Mouse (Mus musculus): ENCODE measurements around the gene Nrxn1.
A peak's percentile ranks its signal among the peaks of the same experiment; 100 is the strongest.

Nrxn1 gene

GRCm38 (mm10) chr17:90962904-90963531 lies 129.9 kb downstream of the Nrxn1 start:
- DNase-seq = peak; percentile 20 to 25

GRCm38 (mm10) chr17:90955221-90955620 lies 137.7 kb downstream of the Nrxn1 start:
- peak; percentile 8 to 39 for DNase-seq

DNA sequence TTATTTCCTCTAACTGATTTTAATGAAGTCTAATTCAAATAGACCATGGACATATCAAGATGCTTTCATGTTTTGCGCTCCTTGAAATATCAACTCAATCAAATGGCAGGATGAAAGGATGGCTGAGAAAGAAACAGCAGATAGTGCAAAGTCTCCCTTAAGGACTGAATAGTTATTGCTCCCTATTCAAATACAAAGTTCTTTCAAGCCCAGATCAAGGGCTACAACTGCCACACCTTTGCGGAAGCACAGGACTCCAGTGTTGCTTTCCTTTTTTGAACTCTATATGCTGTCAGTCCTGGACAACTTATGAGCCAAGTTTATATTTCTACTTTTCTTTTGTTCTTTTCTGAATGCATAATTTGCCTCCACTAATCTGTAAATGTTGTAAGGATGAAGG lies 157.9 kb downstream of the Nrxn1 start:
- DNase-seq = no peak

DNA sequence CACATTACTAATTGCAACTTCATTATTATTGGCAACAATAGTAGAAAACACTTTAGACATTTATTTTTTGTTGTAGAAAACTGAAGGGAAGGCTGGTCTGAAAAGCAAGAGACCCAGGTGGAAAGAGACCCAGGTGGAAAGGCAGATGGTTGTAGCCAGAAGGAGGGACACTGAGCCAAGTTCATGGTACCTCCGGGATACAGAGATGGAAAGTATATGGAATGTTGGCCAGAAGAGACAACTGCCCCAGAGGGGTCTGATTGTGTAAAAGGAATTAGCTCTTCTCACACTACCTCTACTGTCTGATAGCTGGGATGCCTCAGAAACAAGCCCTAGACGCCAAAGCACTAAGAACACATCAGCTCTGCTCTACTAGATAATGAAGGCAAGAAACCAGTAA lies 179.6 kb downstream of the Nrxn1 start:
- DNase-seq = peak; percentile 88 to 94

DNA sequence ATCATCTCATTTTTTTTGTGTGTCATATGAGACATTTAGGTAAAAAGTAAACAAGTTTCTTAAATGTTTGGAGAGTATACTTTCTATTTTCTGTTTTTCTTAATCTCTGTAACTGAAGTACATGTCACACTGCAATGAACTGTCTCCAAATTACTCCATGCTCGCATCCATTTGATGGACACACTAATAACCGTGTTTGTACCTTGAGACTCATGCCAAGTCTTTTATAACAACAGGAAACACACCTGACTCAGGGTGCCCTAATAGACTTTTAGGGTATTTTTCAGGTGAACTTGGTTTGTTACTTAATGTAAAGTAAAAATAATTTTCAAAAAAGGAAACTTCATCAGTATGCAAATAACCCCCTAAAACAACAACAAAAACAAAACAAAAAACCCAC lies 180.1 kb downstream of the Nrxn1 start:
- no peak for DNase-seq

DNA sequence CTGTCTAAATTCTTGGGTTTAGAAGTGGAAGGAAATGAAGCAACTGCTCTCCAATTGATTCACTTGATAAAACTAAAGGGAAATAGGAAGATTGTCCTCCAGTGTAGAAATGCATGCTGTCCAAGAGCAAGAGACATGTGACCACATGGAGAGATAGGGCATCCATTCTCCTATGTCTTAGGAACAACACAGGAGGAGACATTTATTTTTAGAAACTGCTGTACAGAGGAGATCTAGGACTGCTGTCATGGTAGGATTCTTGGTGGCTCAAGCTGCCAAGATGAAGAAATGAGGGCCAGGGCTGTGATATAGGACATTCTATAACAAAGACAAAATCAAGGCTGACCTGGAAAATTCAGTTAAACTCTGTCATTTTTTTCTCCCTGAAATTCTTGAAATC lies 180.5 kb downstream of the Nrxn1 start:
- DNase-seq = peak in 1 of 2 experiments; percentile 49

DNA sequence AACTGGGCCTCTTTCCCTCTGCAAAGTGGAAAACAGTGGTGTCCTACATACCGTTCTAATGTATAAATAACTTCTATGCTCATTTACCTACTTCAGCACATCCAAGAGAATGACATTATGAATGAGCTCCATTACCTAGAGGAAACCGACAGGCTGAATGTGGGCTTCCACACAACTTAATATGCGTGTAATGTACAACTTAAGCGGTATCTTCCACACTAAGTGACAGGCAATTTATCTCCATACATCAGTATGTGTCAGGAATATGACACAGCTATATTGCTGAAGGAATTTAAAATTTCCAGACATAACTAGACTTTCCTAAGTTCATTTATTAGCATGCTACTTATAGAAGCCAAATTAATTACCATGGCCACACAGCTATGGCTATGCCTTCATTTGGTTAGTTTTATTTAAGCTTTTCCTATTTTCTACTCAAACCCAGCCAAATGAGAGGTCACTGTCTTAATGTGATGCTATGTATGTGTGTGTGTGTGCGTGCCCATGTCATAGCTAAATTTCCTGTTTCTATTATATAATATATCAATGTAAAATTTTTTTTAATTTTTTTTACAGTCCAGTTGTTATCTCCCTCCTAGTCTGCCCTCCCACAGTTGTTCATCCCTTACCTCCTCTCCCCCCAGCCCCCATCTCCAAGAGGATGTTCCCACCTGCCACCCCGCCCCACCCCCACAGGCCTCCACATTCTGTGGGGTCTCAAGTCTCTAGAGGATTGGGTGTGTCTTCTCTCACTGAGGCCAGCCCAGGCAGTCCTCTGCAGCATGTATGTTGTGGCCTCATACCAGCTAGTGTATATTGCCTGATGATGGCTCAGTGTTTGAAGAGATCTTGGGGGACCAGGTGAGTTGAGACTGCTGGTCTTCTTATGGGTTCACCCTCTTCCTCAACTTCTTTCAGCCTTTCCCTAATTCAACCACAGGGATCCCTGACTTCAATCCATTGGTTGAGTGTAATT lies 186.5 kb downstream of the Nrxn1 start:
- DNase-seq = no peak

- DNase-seq = no peak
Observed at GRCm38 (mm10) chr17:90905143-90905542, 187.7 kb downstream of the Nrxn1 start.

DNA sequence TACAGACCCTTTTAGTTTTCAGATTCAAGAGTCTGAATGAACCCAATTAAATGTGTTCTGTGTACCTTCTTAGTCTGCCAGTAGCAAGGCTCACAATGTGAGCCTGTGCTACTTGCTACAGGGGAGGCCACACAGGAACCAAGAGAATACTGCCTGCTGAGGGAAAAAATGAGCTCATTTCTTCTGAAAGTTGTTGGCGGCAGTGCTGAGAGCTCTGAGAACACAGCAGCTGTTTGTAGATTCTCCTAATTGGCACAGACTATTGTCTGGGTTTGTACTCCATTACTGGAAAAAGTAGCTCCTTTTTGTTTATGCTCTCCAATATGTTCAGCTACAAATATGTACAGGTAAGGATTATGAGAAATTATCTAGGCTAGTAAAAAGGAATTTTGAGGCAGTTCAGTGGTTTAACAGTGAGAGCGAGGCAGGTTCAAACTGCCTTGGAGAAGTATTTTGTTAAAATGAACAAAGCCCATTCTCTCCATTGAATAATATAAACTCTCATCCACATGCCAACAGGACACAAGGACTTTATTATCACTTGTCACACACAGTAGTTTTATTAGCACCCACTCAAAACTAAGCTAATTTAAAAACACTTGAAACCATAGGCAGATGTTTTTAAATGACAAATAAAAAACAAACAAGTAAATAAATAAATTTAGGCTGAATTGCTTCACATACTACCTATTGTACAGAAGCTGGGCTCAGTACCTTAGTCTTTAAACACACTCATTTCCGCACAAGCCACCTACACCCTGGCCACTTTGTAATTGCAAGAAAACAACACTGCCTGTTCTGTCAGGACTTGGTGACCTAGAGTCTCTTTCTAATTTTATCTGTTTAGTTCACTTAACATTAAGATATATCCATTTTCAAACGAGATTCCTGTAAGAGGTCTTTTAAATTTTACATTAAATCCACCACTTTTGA lies 200.3 kb downstream of the Nrxn1 start:
- peak; percentile 40 to 54 for DNase-seq

DNA sequence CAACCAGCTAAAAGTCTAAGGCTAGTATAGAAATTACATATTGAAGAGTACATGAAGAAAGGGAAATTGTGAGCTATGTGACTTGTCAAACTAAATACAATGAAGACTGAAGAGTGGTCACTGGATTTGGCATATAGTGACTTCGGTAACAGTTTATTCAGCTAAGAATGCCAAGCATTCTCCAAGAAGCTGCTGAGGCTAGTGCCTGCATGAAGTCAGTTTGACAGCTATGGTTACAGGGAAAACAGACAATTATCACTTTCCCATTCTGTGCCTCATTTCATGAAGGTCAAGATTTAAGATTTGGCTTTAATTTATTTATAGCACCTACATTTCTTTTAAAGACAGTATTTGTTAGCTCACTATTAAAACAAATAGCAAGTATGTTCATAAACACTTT lies 201.2 kb downstream of the Nrxn1 start:
- DNase-seq = no peak

DNA sequence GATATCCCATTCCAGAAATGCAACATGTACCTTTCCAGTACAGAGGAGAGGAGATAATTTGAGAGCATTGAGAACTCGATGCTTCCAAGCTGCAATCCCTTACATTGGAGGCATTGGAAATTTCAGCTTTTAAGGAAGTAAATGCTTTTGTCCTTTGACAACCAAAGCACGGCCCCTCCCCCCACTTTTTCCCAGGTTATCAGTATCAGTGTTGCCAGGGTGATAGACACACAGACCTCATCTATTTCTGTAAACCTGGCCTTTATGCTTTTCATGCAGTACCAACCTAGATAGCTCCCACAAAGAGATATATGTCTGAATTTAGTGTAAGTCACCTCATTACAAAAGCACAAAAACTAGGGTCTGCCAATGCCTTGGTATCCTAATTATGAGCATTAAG lies 235.6 kb downstream of the Nrxn1 start:
- DNase-seq = no peak

DNA sequence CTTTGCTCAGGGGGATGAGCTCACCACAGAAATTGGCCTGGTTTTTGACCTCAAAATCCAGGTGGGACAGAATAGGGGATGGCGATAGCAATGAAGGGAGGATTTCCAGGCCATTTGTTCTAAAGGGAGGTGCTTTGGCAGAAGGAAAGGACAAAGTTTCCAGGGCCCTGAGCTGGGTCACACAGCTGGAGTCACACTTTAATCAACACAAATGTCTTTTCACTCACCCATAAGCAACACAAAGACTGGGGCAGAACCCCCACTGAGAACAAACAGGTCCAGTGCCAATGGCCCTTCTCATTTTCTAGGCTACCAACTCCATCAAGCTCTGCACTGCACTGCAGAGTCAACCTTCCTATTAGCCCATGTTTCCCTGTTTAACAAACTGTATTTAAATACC lies 249.0 kb downstream of the Nrxn1 start:
- peak in 1 of 2 experiments; percentile 26 for DNase-seq

DNA sequence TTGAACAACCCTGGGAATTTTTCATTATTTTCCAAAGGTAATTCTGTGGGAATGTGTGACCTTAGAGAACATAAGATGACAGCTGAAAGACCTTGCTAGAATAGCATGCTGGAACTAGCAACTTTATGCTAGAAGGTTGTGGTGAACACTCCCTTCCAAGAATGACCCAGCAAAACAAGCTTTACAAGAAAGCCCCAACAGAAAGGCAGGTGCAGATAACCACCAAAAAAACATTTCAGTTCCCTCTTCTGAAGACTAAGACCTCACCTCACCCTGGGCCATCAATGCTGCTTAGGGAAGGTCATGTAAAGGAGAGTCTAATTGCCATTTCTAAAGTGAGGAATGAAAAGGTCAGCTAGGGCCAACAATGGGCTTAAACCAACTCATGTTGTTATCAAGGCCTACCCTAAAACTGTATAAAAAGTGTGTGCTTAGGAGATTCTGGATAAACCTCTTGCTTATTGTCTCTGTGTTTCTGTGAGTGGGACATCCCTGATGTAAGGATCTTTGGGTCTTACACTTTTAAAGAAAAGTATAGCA lies 249.7 kb downstream of the Nrxn1 start:
- no peak for DNase-seq

DNA sequence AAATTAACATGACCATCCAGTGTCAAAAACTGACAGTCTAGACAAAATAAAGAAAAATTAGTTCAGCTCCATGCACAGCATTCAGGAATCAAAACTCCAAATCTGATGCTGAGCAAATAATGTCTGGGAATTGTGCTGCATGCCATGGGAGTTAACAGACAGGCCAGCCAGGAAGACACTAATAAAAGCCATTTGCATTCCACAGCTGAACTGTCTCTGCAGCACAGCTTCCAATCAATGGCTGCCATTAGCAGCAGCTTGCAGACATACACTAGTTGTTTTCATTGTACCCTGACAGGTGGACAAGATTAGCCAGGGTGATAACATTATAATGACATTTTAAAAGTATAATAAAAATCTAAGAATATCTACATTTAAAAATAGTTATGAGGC lies 255.9 kb downstream of the Nrxn1 start:
- no peak for DNase-seq

DNA sequence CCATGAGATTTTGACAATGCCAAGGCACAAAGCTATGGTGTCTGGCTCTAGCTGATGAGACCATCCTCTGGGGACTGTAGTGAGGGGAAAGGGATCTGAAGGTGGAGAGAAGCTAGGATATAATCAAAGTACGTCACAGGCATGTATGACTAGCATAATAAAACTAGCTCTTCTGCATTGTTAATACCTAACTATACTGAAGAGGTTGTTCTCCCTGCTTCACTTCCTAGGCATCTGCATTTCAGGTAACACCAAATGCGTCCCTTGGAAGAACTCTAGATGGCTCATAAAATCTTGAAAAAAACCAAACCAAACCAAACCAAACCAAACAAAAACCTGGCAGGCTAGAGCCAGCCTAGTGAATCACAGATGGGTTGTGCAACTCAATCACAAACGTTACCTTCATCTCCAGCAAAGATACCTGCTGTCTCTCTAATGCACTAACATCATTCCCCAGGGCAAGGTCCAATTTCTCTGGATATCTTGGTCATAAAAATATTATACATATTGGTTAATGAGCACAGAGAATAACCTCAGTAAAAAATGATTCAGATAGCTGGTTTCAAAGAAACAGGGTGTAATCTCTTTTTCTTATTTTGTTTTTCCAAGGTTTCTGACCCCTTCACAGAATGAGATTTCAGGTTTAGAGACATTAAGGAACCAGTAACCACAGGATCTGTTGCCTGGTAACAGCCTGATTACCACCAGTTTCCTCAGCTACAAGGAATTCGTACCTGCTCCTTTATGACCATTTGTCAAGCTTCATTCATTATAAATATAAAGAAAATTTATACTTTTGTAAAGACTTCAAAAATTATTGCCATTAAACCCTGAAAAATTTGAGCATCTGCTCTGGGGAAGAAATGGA lies 256.5 kb downstream of the Nrxn1 start:
- peak; percentile 22 to 39 for DNase-seq

GRCm38 (mm10) chr17:90818340-90818739 lies 274.5 kb downstream of the Nrxn1 start:
- peak in 1 of 2 experiments; percentile 27 for DNase-seq

- no peak for DNase-seq
Observed at GRCm38 (mm10) chr17:90817898-90818297, 275.0 kb downstream of the Nrxn1 start.

GRCm38 (mm10) chr17:90815306-90815705 lies 277.6 kb downstream of the Nrxn1 start:
- no peak for DNase-seq

DNA sequence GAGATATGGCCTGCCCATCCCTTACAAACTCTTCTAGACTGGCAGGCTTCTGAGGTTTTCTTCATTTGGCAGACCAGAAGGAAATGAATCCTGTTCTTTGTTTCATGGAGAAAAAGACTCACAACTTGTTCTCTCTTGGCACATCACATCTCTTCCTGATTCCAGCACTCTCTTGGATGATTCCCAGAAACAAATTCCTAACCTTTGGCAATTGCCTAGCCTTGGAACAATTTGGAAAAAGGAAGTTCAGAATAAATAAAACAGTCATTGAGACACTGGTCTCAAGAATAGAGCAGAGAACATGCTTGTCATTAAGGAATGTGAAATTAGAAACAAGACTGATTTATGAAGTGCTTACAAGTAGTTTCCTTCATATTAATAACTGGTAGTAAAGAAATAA lies 279.1 kb downstream of the Nrxn1 start:
- no peak for DNase-seq

DNA sequence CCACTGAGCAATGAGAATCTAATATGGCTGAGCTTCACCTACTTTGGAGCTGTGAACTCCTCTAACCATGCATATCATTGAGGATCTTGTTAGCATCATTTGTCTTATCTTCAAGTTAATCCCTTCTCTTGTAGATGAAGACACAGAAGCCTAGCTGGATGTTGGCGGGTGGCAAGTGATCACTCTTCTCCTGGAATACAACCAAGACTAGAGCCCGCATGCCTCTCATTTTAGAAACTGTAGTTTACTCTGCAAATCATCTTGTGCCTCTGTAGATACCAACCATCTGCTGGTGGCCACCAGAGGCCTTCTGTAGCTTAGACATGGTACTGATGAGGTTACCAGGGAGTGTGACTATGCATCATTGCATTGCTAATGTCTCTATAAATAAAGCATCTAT lies 280.4 kb downstream of the Nrxn1 start:
- DNase-seq = no peak

All from cerebellum, postnatal 36 days (tissue).